Mouse (Mus musculus): Measurements from ENCODE around the gene Kctd10.

The Kctd10 gene

DNA sequence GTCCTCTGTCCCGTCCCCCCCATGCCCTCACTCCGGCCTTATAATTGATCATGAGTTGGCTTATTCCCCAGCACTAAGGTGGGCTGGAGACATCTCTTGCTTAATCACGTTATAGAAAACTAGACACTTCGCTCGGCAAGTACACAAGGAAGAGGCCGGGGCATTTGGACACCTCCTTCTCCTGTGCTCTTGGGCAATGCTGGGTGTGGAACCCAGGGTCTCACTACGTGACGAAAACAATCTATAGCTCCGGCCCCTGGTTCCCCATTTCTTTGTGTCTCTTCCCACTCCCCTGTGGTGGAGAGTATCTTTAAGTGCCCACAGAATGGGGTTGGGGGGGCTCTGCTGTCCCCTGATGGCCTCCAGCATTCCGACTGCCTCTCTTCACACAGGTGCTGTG, 33.3 kb downstream of the Kctd10 start:
- no peak for DNase-seq (ENCODE audit: low read depth, low spot score)

GRCm38 (mm10) chr5:114345538-114345937, 34.8 kb downstream of the Kctd10 start:
- peak; percentile 88 for DNase-seq (ENCODE audit: low read depth, low spot score)

GRCm38 (mm10) chr5:114343612-114344011, 36.7 kb downstream of the Kctd10 start:
- no peak for DNase-seq (ENCODE audit: low read depth, low spot score)

GRCm38 (mm10) chr5:114342996-114343395, 37.3 kb downstream of the Kctd10 start:
- no peak for DNase-seq (ENCODE audit: low read depth, low spot score)

DNA sequence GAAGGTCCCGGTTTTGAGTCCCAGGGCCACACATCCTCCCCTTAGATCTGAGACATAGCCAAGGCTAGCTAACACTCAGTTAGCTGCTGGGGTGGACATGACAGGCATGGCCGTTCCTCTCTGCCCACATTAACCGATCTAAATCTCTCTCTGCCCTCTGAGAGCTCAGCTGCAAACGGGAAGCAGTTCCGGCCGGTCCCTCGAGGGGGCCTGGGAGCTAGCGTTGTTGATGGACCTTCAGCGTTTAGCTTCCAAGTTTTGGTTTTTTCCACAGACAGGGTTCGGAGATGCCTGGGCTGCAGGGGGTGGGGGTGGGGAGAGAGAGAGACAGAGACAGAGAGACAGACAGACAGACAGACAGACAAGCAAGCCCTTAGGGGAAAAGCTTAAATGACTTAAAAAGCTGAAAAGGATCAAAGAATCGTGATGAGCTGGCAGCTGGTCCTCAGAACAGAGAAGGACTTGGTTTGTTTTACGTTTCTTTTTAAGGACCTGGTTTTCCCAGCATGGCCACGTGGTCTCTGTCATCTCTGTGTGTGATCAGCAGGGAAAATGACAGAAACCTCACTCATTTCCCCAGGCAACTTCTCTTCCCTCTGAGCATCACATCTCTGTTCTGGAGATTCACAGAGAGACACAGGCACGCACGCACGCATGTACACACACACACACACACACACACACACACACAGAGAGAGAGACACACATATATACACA, 56.4 kb downstream of the Kctd10 start:
- DNase-seq (ENCODE audit: low read depth, low spot score) = peak; percentile 56

GRCm38 (mm10) chr5:114323105-114323790, 57.1 kb downstream of the Kctd10 start:
- DNase-seq (ENCODE audit: low read depth, low spot score) = no peak

All from R1 (cell line).